Mouse (Mus musculus): ENCODE measurements around the gene Denr. TPM values are rescaled to one million over a fixed set of nuclear protein-coding genes. Genes with fewer than 3 reads are reported as not detected.

Gene Denr
- polyA plus RNA-seq, 1 experiment, result 9.7 TPM

GRCm38 (mm10) chr5:123869615-123870014 lies 37.4 kb upstream of the Denr start:
- no peak overlapping the region for H3K27ac ChIP-seq (ENCODE audit: control insufficient read depth, insufficient read depth, low read length)
- no peak for DNase-seq
- H3K36me3 ChIP-seq (ENCODE audit: control insufficient read depth, insufficient read depth, low read length), result no peaks in the 10 kb centered on the region
- WGBS, result 89% methylated on average over 4 of the region's 4 CpGs
- no peaks in the 10 kb centered on the region for H3K4me1 ChIP-seq (replicated peaks; ENCODE audit: control insufficient read depth, insufficient read depth, low read length)
- TF ChIP-seq POLR2A (IDR thresholded peaks at IDR 0.05; ENCODE audit: control insufficient read depth, extremely low read depth, insufficient read depth, low read length, poor library complexity), result no peak
- TF ChIP-seq CTCF (IDR thresholded peaks at IDR 0.05; ENCODE audit: borderline replicate concordance, control insufficient read depth, extremely low read depth, insufficient read depth, low read length, poor library complexity), result no peak
- no peak overlapping the region for H3K4me3 ChIP-seq (ENCODE audit: control insufficient read depth, insufficient read depth, low read length)
- H3K27me3 ChIP-seq (ENCODE audit: control insufficient read depth, insufficient read depth, low read length), result no peaks in the 10 kb centered on the region

- Histone ChIP-seq H3K27ac (ENCODE audit: control insufficient read depth, insufficient read depth, low read length) (no peak overlapping the region), H3K27me3 (ENCODE audit: control insufficient read depth, insufficient read depth, low read length) (no peaks in the 10 kb centered on the region; the same call in 1 of the 2 replicates), H3K4me3 (ENCODE audit: control insufficient read depth, insufficient read depth, low read length) (no peak overlapping the region), H3K36me3 (ENCODE audit: control insufficient read depth, insufficient read depth, low read length) (no peaks in the 10 kb centered on the region), H3K4me1 (replicated peaks; ENCODE audit: control insufficient read depth, insufficient read depth, low read length) (no peaks in the 10 kb centered on the region)
- no peak for DNase-seq
- 40% methylated on average over 5 of the region's 5 CpGs for WGBS
- no peak for TF ChIP-seq CTCF (IDR thresholded peaks at IDR 0.05; ENCODE audit: borderline replicate concordance, control insufficient read depth, extremely low read depth, insufficient read depth, low read length, poor library complexity)
- no peak for TF ChIP-seq POLR2A (IDR thresholded peaks at IDR 0.05; ENCODE audit: control insufficient read depth, extremely low read depth, insufficient read depth, low read length, poor library complexity)
Measured at GRCm38 (mm10) chr5:123874177-123874576, 32.8 kb upstream of the Denr start.

GRCm38 (mm10) chr5:123878056-123878455 lies 28.9 kb upstream of the Denr start:
- H3K27ac ChIP-seq (ENCODE audit: control insufficient read depth, insufficient read depth, low read length), result no peak overlapping the region
- H3K4me3 ChIP-seq (ENCODE audit: control insufficient read depth, insufficient read depth, low read length), result no peak overlapping the region
- TF ChIP-seq CTCF (IDR thresholded peaks at IDR 0.05; ENCODE audit: borderline replicate concordance, control insufficient read depth, extremely low read depth, insufficient read depth, low read length, poor library complexity), result no peak
- no peak for TF ChIP-seq POLR2A (IDR thresholded peaks at IDR 0.05; ENCODE audit: control insufficient read depth, extremely low read depth, insufficient read depth, low read length, poor library complexity)
- H3K4me1 ChIP-seq (replicated peaks; ENCODE audit: control insufficient read depth, insufficient read depth, low read length), result no peaks in the 10 kb centered on the region
- H3K36me3 ChIP-seq (ENCODE audit: control insufficient read depth, insufficient read depth, low read length), result no peaks in the 10 kb centered on the region
- no peaks in the 10 kb centered on the region; the same call in 1 of the 2 replicates for H3K27me3 ChIP-seq (ENCODE audit: control insufficient read depth, insufficient read depth, low read length)
- 11% methylated on average over 14 of the region's 14 CpGs for WGBS
- DNase-seq, result no peak

GRCm38 (mm10) chr5:123879928-123880327 lies 27.0 kb upstream of the Denr start, which contains the start of gene Hcar1:
Gene Hcar1 (minus strand): TSS chr5:123880020.
- H3K36me3 ChIP-seq (ENCODE audit: control insufficient read depth, insufficient read depth, low read length), result no peaks in the 10 kb centered on the region
- no peak within 1 kb of the TSS for H3K4me3 ChIP-seq (ENCODE audit: control insufficient read depth, insufficient read depth, low read length)
- H3K27ac ChIP-seq (ENCODE audit: control insufficient read depth, insufficient read depth, low read length), result no peak within 1 kb of the TSS
- H3K27me3 ChIP-seq (ENCODE audit: control insufficient read depth, insufficient read depth, low read length), result no peaks in the 10 kb centered on the region; the same call in 1 of the 2 replicates
- WGBS, result 81% methylated on average over 12 of the region's 12 CpGs
- TF ChIP-seq POLR2A (IDR thresholded peaks at IDR 0.05; ENCODE audit: control insufficient read depth, extremely low read depth, insufficient read depth, low read length, poor library complexity) (no peak), CTCF (IDR thresholded peaks at IDR 0.05; ENCODE audit: borderline replicate concordance, control insufficient read depth, extremely low read depth, insufficient read depth, low read length, poor library complexity) (no peak)
- no peak for DNase-seq
- no peaks in the 10 kb centered on the region for H3K4me1 ChIP-seq (replicated peaks; ENCODE audit: control insufficient read depth, insufficient read depth, low read length)

GRCm38 (mm10) chr5:123880778-123881177 lies 26.2 kb upstream of the Denr start:
- H3K27me3 ChIP-seq (ENCODE audit: control insufficient read depth, insufficient read depth, low read length), result no peaks in the 10 kb centered on the region; the same call in 1 of the 2 replicates
- H3K4me3 ChIP-seq (ENCODE audit: control insufficient read depth, insufficient read depth, low read length), result no peak overlapping the region
- no peak for DNase-seq
- H3K27ac ChIP-seq (ENCODE audit: control insufficient read depth, insufficient read depth, low read length), result no peak overlapping the region
- 89% methylated on average over 14 of the region's 14 CpGs for WGBS
- no peaks in the 10 kb centered on the region for H3K4me1 ChIP-seq (replicated peaks; ENCODE audit: control insufficient read depth, insufficient read depth, low read length)
- TF ChIP-seq POLR2A (IDR thresholded peaks at IDR 0.05; ENCODE audit: control insufficient read depth, extremely low read depth, insufficient read depth, low read length, poor library complexity) (no peak), CTCF (IDR thresholded peaks at IDR 0.05; ENCODE audit: borderline replicate concordance, control insufficient read depth, extremely low read depth, insufficient read depth, low read length, poor library complexity) (no peak)
- no peaks in the 10 kb centered on the region for H3K36me3 ChIP-seq (ENCODE audit: control insufficient read depth, insufficient read depth, low read length)

- 69% methylated on average over 7 of the region's 7 CpGs for WGBS
- no peak overlapping the region for H3K27ac ChIP-seq (ENCODE audit: control insufficient read depth, insufficient read depth, low read length)
- no peak for DNase-seq
- TF ChIP-seq POLR2A (IDR thresholded peaks at IDR 0.05; ENCODE audit: control insufficient read depth, extremely low read depth, insufficient read depth, low read length, poor library complexity) (no peak), CTCF (IDR thresholded peaks at IDR 0.05; ENCODE audit: borderline replicate concordance, control insufficient read depth, extremely low read depth, insufficient read depth, low read length, poor library complexity) (no peak)
- H3K4me3 ChIP-seq (ENCODE audit: control insufficient read depth, insufficient read depth, low read length), result no peak overlapping the region
- H3K27me3 ChIP-seq (ENCODE audit: control insufficient read depth, insufficient read depth, low read length), result no peaks in the 10 kb centered on the region
- no peaks in the 10 kb centered on the region for H3K4me1 ChIP-seq (replicated peaks; ENCODE audit: control insufficient read depth, insufficient read depth, low read length)
- no peaks in the 10 kb centered on the region for H3K36me3 ChIP-seq (ENCODE audit: control insufficient read depth, insufficient read depth, low read length)
Measured at GRCm38 (mm10) chr5:123883891-123884290, 23.1 kb upstream of the Denr start.

GRCm38 (mm10) chr5:123884332-123884731 lies 22.6 kb upstream of the Denr start:
- Histone ChIP-seq H3K4me1 (replicated peaks; ENCODE audit: control insufficient read depth, insufficient read depth, low read length) (no peaks in the 10 kb centered on the region), H3K27me3 (ENCODE audit: control insufficient read depth, insufficient read depth, low read length) (no peaks in the 10 kb centered on the region), H3K27ac (ENCODE audit: control insufficient read depth, insufficient read depth, low read length) (no peak overlapping the region), H3K4me3 (ENCODE audit: control insufficient read depth, insufficient read depth, low read length) (no peak overlapping the region), H3K36me3 (ENCODE audit: control insufficient read depth, insufficient read depth, low read length) (no peaks in the 10 kb centered on the region)
- no peak for DNase-seq
- TF ChIP-seq POLR2A (IDR thresholded peaks at IDR 0.05; ENCODE audit: control insufficient read depth, extremely low read depth, insufficient read depth, low read length, poor library complexity), result no peak
- TF ChIP-seq CTCF (IDR thresholded peaks at IDR 0.05; ENCODE audit: borderline replicate concordance, control insufficient read depth, extremely low read depth, insufficient read depth, low read length, poor library complexity), result no peak
- 48% methylated on average over 10 of the region's 10 CpGs for WGBS

All from thymus, adult 2 months (tissue).